Mouse (Mus musculus) lung, postnatal 0 days (tissue): ENCODE results near the gene Bcl11b. TPM values are rescaled to one million over a fixed set of nuclear protein-coding genes. Genes with fewer than 3 reads are reported as not detected.
A peak's percentile ranks its signal among the peaks of the same experiment; 100 is the strongest.

Experiments
- ATAC-seq: fragments of 200-750 bp; cut with Nextera tagmentation; 2 replicates; pipeline ENCODE4 v1.8.0; 2017; ENCODE audit warnings: moderate library complexity
- DNase-seq: peaks from one replicate; pipeline ENCODE4 v3.0.0-alpha.2; 2016; ENCODE audit warnings: low spot score
- H3K27ac ChIP-seq: fragments of 300-500 bp; sonication (generic); 2 replicates; pipeline ENCODE4 v1.5.1; 2014; ENCODE audit warnings: antibody characterized with exemption, mild to moderate bottlenecking, low read length, mixed read lengths
- H3K27me3 ChIP-seq: fragments of 300-500 bp; sonication (generic); replicated peaks from 2 replicates; pipeline ENCODE4 v1.6.1; 2014; ENCODE audit warnings: low read length, mixed read lengths; ENCODE audit not compliant: insufficient read depth
- H3K36me3 ChIP-seq: fragments of 300-500 bp; sonication (generic); 2 replicates; pipeline ENCODE4 v1.6.1; 2014; ENCODE audit warnings: low read length, mixed read lengths; ENCODE audit not compliant: insufficient read depth
- H3K4me1 ChIP-seq: fragments of 300-500 bp; sonication (generic); 2 replicates; pipeline ENCODE4 v1.6.1; 2014; ENCODE audit warnings: antibody characterized with exemption, low read depth, low read length, mixed read lengths; ENCODE audit not compliant: insufficient read depth
- H3K4me2 ChIP-seq: fragments of 300-500 bp; sonication (generic); replicated peaks from 2 replicates; pipeline ENCODE4 v1.6.1; 2014; ENCODE audit warnings: low read depth, mild to moderate bottlenecking, low read length, moderate library complexity, mixed read lengths
- H3K4me3 ChIP-seq: fragments of 300-500 bp; sonication (generic); 2 replicates; pipeline ENCODE4 v1.5.1; 2014; ENCODE audit warnings: low read depth, low read length
- H3K9ac ChIP-seq: fragments of 300-500 bp; sonication (generic); replicated peaks from 2 replicates; pipeline ENCODE4 v1.6.1; 2014; ENCODE audit warnings: low read depth, mild to moderate bottlenecking
- H3K9me3 ChIP-seq: fragments of 300-500 bp; sonication (generic); 2 replicates; pipeline ENCODE4 v1.6.1; 2016; ENCODE audit warnings: low read length, mixed read lengths
- CTCF ChIP-seq: IDR thresholded peaks from 2 replicates; pipeline ENCODE4 v1.5.1; 2016; ENCODE audit warnings: antibody characterized with exemption, mild to moderate bottlenecking
- EP300 ChIP-seq: IDR thresholded peaks from 2 replicates; pipeline ENCODE4 v1.6.1; 2016; ENCODE audit warnings: antibody characterized with exemption, mild to moderate bottlenecking, control low read depth
- WGBS: fragments of 180-500 bp; shearing (Covaris S2); extraction: QIAGEN DNeasy Blood & Tissue Kit; methylation state at CpG from one replicate; pipeline ENCODE4 v1.1.7; 2014; 5-methylcytosine and 5-hydroxymethylcytosine counted together
- polyA plus RNA-seq: library from polyadenylated mRNA; unstranded; fragments of >200 nt; fragmentation: Nextera tagmentation; extraction: Ambion mirVana; gene quantifications from 2 replicates; pipeline ENCODE4 v1.2.1, GENCODE M21; 2015

The Bcl11b gene
- polyA plus RNA-seq, 1 experiment from 2014 or later: 0.44 TPM

GRCm38 (mm10) chr12:107976571-107977001, 26.8 kb downstream of the Bcl11b start:
- 35% methylated on average over 22 of the region's 22 CpGs for WGBS
- Histone ChIP-seq H3K27me3 (peaks cover 17% of the 10 kb centered on the region), H3K4me1 (0 out of 2 replicates have a peak, but pooled peaks cover 7% of the 10 kb centered on the region), H3K27ac (no peak overlapping the region), H3K36me3 (no peaks in the 10 kb centered on the region), H3K9me3 (no peaks in the 10 kb centered on the region), H3K4me2 (peak overlapping the region; percentile 25; the same call in 1 of the 2 replicates), H3K9ac (no peak overlapping the region), H3K4me3 (no peak overlapping the region)
- no peak for ATAC-seq
- no peak for DNase-seq
- TF ChIP-seq CTCF: 0 out of 2 replicates have a peak, but pooled peaks have one; percentile 23
- TF ChIP-seq EP300: no peak

- no peak overlapping the region for H3K4me3 ChIP-seq
- ATAC-seq (no peak), DNase-seq (no peak)
- WGBS: 28% methylated on average over 14 of the region's 14 CpGs
- peaks cover 17% of the 10 kb centered on the region for H3K27me3 ChIP-seq
- H3K4me2 ChIP-seq: peak overlapping the region; percentile 25; the same call in 1 of the 2 replicates
- H3K27ac ChIP-seq: no peak overlapping the region
- H3K9ac ChIP-seq: no peak overlapping the region
- no peaks in the 10 kb centered on the region for H3K36me3 ChIP-seq
- no peaks in the 10 kb centered on the region for H3K9me3 ChIP-seq
- TF ChIP-seq EP300: no peak
- no peak for TF ChIP-seq CTCF
- 0 out of 2 replicates have a peak, but pooled peaks cover 7% of the 10 kb centered on the region for H3K4me1 ChIP-seq
Measured at GRCm38 (mm10) chr12:107975897-107976570, 27.4 kb downstream of the Bcl11b start.

- no peaks in the 10 kb centered on the region for H3K9me3 ChIP-seq
- no peak overlapping the region for H3K9ac ChIP-seq
- DNase-seq (no peak), ATAC-seq (no peak)
- H3K27ac ChIP-seq: no peak overlapping the region
- TF ChIP-seq CTCF: no peak
- no peak overlapping the region for H3K4me3 ChIP-seq
- H3K4me2 ChIP-seq: no peak overlapping the region
- H3K27me3 ChIP-seq: peaks cover 17% of the 10 kb centered on the region
- H3K36me3 ChIP-seq: no peaks in the 10 kb centered on the region
- 0 out of 2 replicates have a peak, but pooled peaks cover 5% of the 10 kb centered on the region for H3K4me1 ChIP-seq
- 73% methylated on average over 10 of the region's 10 CpGs for WGBS
Measured at GRCm38 (mm10) chr12:107975479-107975896, 27.9 kb downstream of the Bcl11b start.

GRCm38 (mm10) chr12:107974504-107974903, 28.9 kb downstream of the Bcl11b start:
- H3K27me3 ChIP-seq: peaks cover 13% of the 10 kb centered on the region
- no peak overlapping the region for H3K27ac ChIP-seq
- ATAC-seq (no peak), DNase-seq (no peak)
- 86% methylated on average over 11 of the region's 11 CpGs for WGBS
- no peak overlapping the region for H3K9ac ChIP-seq
- no peak overlapping the region for H3K4me3 ChIP-seq
- 0 out of 2 replicates have a peak, but pooled peaks cover under 1% of the 10 kb centered on the region for H3K4me1 ChIP-seq
- no peaks in the 10 kb centered on the region for H3K9me3 ChIP-seq
- no peaks in the 10 kb centered on the region for H3K36me3 ChIP-seq
- TF ChIP-seq EP300: no peak
- TF ChIP-seq CTCF: no peak
- H3K4me2 ChIP-seq: no peak overlapping the region

- Histone ChIP-seq H3K36me3 (no peaks in the 10 kb centered on the region), H3K27ac (no peak overlapping the region), H3K9me3 (no peaks in the 10 kb centered on the region), H3K4me1 (no peaks in the 10 kb centered on the region), H3K4me3 (no peak overlapping the region), H3K27me3 (peaks cover 7% of the 10 kb centered on the region; the same call in 1 of the 2 replicates), H3K4me2 (peak overlapping the region; percentile 6; the same call in 1 of the 2 replicates), H3K9ac (no peak overlapping the region)
- peak; percentile 40 for DNase-seq
- no peak for TF ChIP-seq CTCF
- peak; percentile 67 for ATAC-seq
- 35% methylated on average over 11 of the region's 11 CpGs for WGBS
Measured at GRCm38 (mm10) chr12:107973556-107974140, 29.8 kb downstream of the Bcl11b start.

- H3K4me1 ChIP-seq: no peaks in the 10 kb centered on the region
- 74% methylated on average over 12 of the region's 12 CpGs for WGBS
- no peak for TF ChIP-seq EP300
- TF ChIP-seq CTCF: no peak
- H3K27me3 ChIP-seq: no peaks in the 10 kb centered on the region
- DNase-seq (no peak), ATAC-seq (no peak)
- no peak overlapping the region for H3K27ac ChIP-seq
- no peaks in the 10 kb centered on the region for H3K36me3 ChIP-seq
- no peak overlapping the region for H3K4me3 ChIP-seq
- H3K9ac ChIP-seq: no peak overlapping the region
- no peaks in the 10 kb centered on the region for H3K9me3 ChIP-seq
- no peak overlapping the region for H3K4me2 ChIP-seq
Measured at GRCm38 (mm10) chr12:107971081-107971780, 32.2 kb downstream of the Bcl11b start.
